Mouse (Mus musculus): ENCODE measurements around the gene Ubxn6. TPM values are rescaled to one million over a fixed set of nuclear protein-coding genes. Genes with fewer than 3 reads are reported as not detected.

Gene Ubxn6
- polyA plus RNA-seq, 1 experiment from 2014 or later, result 60.4 TPM

- Histone ChIP-seq H3K27me3 (replicated peaks; ENCODE audit: insufficient read depth, low read length) (peaks cover 7% of the 10 kb centered on the region), H3K9ac (replicated peaks; ENCODE audit: low read depth) (no peak overlapping the region), H3K36me3 (ENCODE audit: insufficient read depth, low read length) (no peaks in the 10 kb centered on the region), H3K27ac (ENCODE audit: low read length) (no peak overlapping the region), H3K4me2 (replicated peaks; ENCODE audit: low read depth, low read length) (peak overlapping the region; percentile 47), H3K4me3 (ENCODE audit: low read depth, low read length) (peak overlapping the region; percentile 16), H3K4me1 (ENCODE audit: insufficient read depth, low read depth, low read length) (no peaks in the 10 kb centered on the region; the same call in 1 of the 2 replicates), H3K9me3 (ENCODE audit: low read length) (peaks cover 6% of the 10 kb centered on the region; the same call in 1 of the 2 replicates)
- TF ChIP-seq CTCF (IDR thresholded peaks at IDR 0.05) (no peak), EP300 (IDR thresholded peaks at IDR 0.05) (no peak)
- DNase-seq (ENCODE audit: low spot score), result no peak
- no peak for ATAC-seq
- 33% methylated on average over 12 of the region's 12 CpGs for WGBS
Measured at GRCm38 (mm10) chr17:56119431-56119830, 44.6 kb upstream of the Ubxn6 start.

GRCm38 (mm10) chr17:56117251-56117710 is 42.5 kb upstream of the Ubxn6 start, which contains the start of gene Plin5:
Plin5 (minus strand) TSS chr17:56117596.
- no peak within 1 kb of the TSS for H3K27ac ChIP-seq (ENCODE audit: low read length)
- H3K36me3 ChIP-seq (ENCODE audit: insufficient read depth, low read length), result no peaks in the 10 kb centered on the region; the same call in 1 of the 2 replicates
- DNase-seq (ENCODE audit: low spot score) (peak; percentile 55), ATAC-seq (peak; percentile 72)
- no peaks in the 10 kb centered on the region; the same call in 1 of the 2 replicates for H3K27me3 ChIP-seq (replicated peaks; ENCODE audit: insufficient read depth, low read length)
- WGBS, result 5% methylated on average over 24 of the region's 27 CpGs
- H3K4me1 ChIP-seq (ENCODE audit: insufficient read depth, low read depth, low read length), result no peaks in the 10 kb centered on the region; the same call in 1 of the 2 replicates
- TF ChIP-seq EP300 (IDR thresholded peaks at IDR 0.05) (no peak), CTCF (IDR thresholded peaks at IDR 0.05) (no peak)
- H3K4me2 ChIP-seq (replicated peaks; ENCODE audit: low read depth, low read length), result peak within 1 kb of the TSS; percentile 52
- peak within 1 kb of the TSS; percentile 14; the same call in 1 of the 2 replicates for H3K4me3 ChIP-seq (ENCODE audit: low read depth, low read length)
- H3K9ac ChIP-seq (replicated peaks; ENCODE audit: low read depth), result no peak within 1 kb of the TSS
- H3K9me3 ChIP-seq (ENCODE audit: low read length), result peaks cover 1% of the 10 kb centered on the region; the same call in 1 of the 2 replicates

GRCm38 (mm10) chr17:56116193-56116592 is 41.4 kb upstream of the Ubxn6 start:
- no peak for TF ChIP-seq CTCF (IDR thresholded peaks at IDR 0.05)
- no peak overlapping the region for H3K27ac ChIP-seq (ENCODE audit: low read length)
- ATAC-seq (no peak), DNase-seq (ENCODE audit: low spot score) (no peak)
- no peak overlapping the region for H3K4me2 ChIP-seq (replicated peaks; ENCODE audit: low read depth, low read length)
- no peak overlapping the region for H3K4me3 ChIP-seq (ENCODE audit: low read depth, low read length)
- no peaks in the 10 kb centered on the region; the same call in 1 of the 2 replicates for H3K4me1 ChIP-seq (ENCODE audit: insufficient read depth, low read depth, low read length)
- H3K9me3 ChIP-seq (ENCODE audit: low read length), result no peaks in the 10 kb centered on the region
- 73% methylated on average over 10 of the region's 10 CpGs for WGBS
- H3K36me3 ChIP-seq (ENCODE audit: insufficient read depth, low read length), result no peaks in the 10 kb centered on the region; the same call in 1 of the 2 replicates
- H3K27me3 ChIP-seq (replicated peaks; ENCODE audit: insufficient read depth, low read length), result no peaks in the 10 kb centered on the region; the same call in 1 of the 2 replicates
- H3K9ac ChIP-seq (replicated peaks; ENCODE audit: low read depth), result no peak overlapping the region

- Histone ChIP-seq H3K9ac (replicated peaks; ENCODE audit: low read depth) (no peak overlapping the region), H3K4me2 (replicated peaks; ENCODE audit: low read depth, low read length) (no peak overlapping the region), H3K27ac (ENCODE audit: low read length) (no peak overlapping the region), H3K9me3 (ENCODE audit: low read length) (no peaks in the 10 kb centered on the region), H3K36me3 (ENCODE audit: insufficient read depth, low read length) (no peaks in the 10 kb centered on the region; the same call in 1 of the 2 replicates), H3K4me1 (ENCODE audit: insufficient read depth, low read depth, low read length) (no peaks in the 10 kb centered on the region), H3K27me3 (replicated peaks; ENCODE audit: insufficient read depth, low read length) (no peaks in the 10 kb centered on the region), H3K4me3 (ENCODE audit: low read depth, low read length) (no peak overlapping the region)
- 80% methylated on average over 3 of the region's 3 CpGs for WGBS
- TF ChIP-seq CTCF (IDR thresholded peaks at IDR 0.05) (no peak), EP300 (IDR thresholded peaks at IDR 0.05) (no peak)
- ATAC-seq (no peak), DNase-seq (ENCODE audit: low spot score) (no peak)
Measured at GRCm38 (mm10) chr17:56112743-56113142, 37.9 kb upstream of the Ubxn6 start.

DNA sequence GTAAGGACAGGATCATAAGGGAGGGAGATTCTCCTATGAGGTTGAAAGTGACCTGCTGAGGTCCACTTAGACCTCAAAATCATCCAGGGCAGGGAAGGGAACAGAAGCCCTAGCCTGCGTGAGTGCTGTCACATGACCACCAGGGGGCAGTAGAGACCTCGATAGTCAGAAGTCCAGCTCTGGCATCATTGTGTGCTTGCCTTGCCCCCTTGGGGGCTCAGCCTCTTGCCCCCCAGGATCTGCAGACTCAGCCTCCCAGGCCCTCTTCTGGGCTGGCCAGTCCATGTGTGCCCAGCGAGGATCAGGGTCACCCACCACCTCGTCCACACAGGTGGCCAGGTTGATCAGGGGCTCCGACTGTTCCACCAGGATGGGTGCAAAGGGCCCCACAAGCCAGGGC is 37.0 kb upstream of the Ubxn6 start:
- Histone ChIP-seq H3K27ac (ENCODE audit: low read length) (no peak overlapping the region), H3K36me3 (ENCODE audit: insufficient read depth, low read length) (no peaks in the 10 kb centered on the region; the same call in 1 of the 2 replicates), H3K9me3 (ENCODE audit: low read length) (no peaks in the 10 kb centered on the region), H3K4me1 (ENCODE audit: insufficient read depth, low read depth, low read length) (no peaks in the 10 kb centered on the region), H3K4me2 (replicated peaks; ENCODE audit: low read depth, low read length) (no peak overlapping the region), H3K9ac (replicated peaks; ENCODE audit: low read depth) (no peak overlapping the region), H3K4me3 (ENCODE audit: low read depth, low read length) (no peak overlapping the region), H3K27me3 (replicated peaks; ENCODE audit: insufficient read depth, low read length) (no peaks in the 10 kb centered on the region)
- peak; percentile 82 for DNase-seq (ENCODE audit: low spot score)
- peak; percentile 25 for ATAC-seq
- peak; percentile 87 for TF ChIP-seq CTCF (IDR thresholded peaks at IDR 0.05)
- no peak for TF ChIP-seq EP300 (IDR thresholded peaks at IDR 0.05)
- WGBS, result 47% methylated on average over 5 of the region's 5 CpGs

DNA sequence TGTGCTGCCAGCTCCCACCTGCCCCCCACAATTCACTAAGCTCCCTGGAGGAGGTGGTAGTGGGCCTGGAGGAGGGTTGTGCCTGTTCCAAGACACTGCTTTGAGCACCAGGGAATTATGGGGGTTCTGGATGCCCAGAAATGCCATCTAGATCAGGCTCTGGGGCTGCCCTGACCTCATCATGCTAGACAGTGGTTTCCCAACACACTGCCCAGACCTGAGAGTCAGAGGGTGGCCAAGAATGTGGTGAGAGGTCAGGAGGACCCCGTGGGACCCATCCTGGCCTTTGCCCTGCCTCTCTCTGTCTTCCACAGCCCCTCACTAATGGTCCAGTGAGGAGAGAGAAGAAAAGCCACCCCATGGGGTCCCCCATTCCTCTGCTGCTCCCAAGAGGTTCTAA is 36.2 kb upstream of the Ubxn6 start:
- ATAC-seq (no peak), DNase-seq (ENCODE audit: low spot score) (no peak)
- H3K36me3 ChIP-seq (ENCODE audit: insufficient read depth, low read length), result no peaks in the 10 kb centered on the region; the same call in 1 of the 2 replicates
- H3K9ac ChIP-seq (replicated peaks; ENCODE audit: low read depth), result no peak overlapping the region
- TF ChIP-seq EP300 (IDR thresholded peaks at IDR 0.05) (no peak), CTCF (IDR thresholded peaks at IDR 0.05) (no peak)
- no peaks in the 10 kb centered on the region for H3K27me3 ChIP-seq (replicated peaks; ENCODE audit: insufficient read depth, low read length)
- no peak overlapping the region for H3K4me2 ChIP-seq (replicated peaks; ENCODE audit: low read depth, low read length)
- H3K27ac ChIP-seq (ENCODE audit: low read length), result no peak overlapping the region
- 50% methylated on average over 1 of the region's 1 CpGs for WGBS
- H3K4me1 ChIP-seq (ENCODE audit: insufficient read depth, low read depth, low read length), result no peaks in the 10 kb centered on the region
- no peak overlapping the region for H3K4me3 ChIP-seq (ENCODE audit: low read depth, low read length)
- no peaks in the 10 kb centered on the region for H3K9me3 ChIP-seq (ENCODE audit: low read length)

Measured in lung, postnatal 0 days (tissue).